Mouse (Mus musculus): Measurements from ENCODE around the gene Ankrd9. TPM values are rescaled to one million over a fixed set of nuclear protein-coding genes. Genes with fewer than 3 reads are reported as not detected.

Gene Ankrd9
- polyA plus RNA-seq, 1 experiment from 2014 or later: 13.5 TPM

- no peaks in the 10 kb centered on the region for H3K27me3 ChIP-seq (replicated peaks)
- H3K4me2 ChIP-seq: no peak overlapping the region
- WGBS: 88% methylated on average over 5 of the region's 5 CpGs
- H3K9me3 ChIP-seq: no peaks in the 10 kb centered on the region
- H3K4me3 ChIP-seq: no peak overlapping the region
- no peak overlapping the region for H3K9ac ChIP-seq
- no peak for ATAC-seq (ENCODE audit: extremely low read depth, insufficient number of reproducible peaks, low FRiP score, low TSS enrichment)
- H3K36me3 ChIP-seq: peaks cover 33% of the 10 kb centered on the region
- 0 out of 2 replicates have a peak, but pooled peaks cover 3% of the 10 kb centered on the region for H3K4me1 ChIP-seq
- H3K27ac ChIP-seq (replicated peaks): no peak overlapping the region
These were observed 39.5 kb downstream of the Ankrd9 start for GRCm38 (mm10) chr12:110939385-110939784.

GRCm38 (mm10) chr12:110937496-110937895, 41.3 kb downstream of the Ankrd9 start:
- no peak overlapping the region for H3K4me2 ChIP-seq
- WGBS: 85% methylated on average over 5 of the region's 5 CpGs
- no peak overlapping the region for H3K27ac ChIP-seq (replicated peaks)
- no peak overlapping the region for H3K4me3 ChIP-seq
- no peak overlapping the region for H3K9ac ChIP-seq
- no peak for ATAC-seq (ENCODE audit: extremely low read depth, insufficient number of reproducible peaks, low FRiP score, low TSS enrichment)
- H3K27me3 ChIP-seq (replicated peaks): no peaks in the 10 kb centered on the region
- H3K4me1 ChIP-seq: 0 out of 2 replicates have a peak, but pooled peaks cover 3% of the 10 kb centered on the region
- H3K9me3 ChIP-seq: no peaks in the 10 kb centered on the region
- peaks cover 45% of the 10 kb centered on the region for H3K36me3 ChIP-seq

DNA sequence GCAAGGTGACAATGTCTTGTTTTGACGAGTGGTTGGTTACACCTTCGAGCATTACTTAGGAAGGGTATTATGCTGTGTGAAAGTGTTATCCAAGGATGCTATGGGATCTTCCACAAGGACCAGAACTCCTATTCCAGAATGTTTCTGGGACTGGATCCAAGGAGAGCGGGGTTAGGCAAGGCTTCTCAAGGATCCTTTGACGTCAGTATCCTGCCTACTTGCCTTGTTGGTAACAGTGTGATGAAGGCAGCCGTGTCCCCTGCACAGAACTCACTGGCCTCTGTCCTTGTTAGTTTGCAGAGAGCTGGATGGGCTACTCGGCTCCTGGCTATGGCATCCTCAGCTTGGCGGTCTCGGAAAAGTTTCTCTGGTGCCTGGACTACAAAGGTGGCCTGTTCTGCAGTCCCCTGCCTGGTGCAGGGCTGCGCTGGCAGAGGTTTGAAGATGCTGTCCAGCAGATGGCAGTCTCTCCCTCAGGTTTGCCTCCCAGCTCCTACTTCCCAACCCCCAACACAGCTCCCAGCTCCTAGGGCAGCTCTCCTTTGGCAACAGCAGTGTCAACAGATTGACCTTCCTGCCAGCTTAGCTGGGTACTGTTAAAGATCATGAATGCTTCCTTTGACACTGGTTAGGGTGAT, 42.7 kb downstream of the Ankrd9 start:
- H3K27me3 ChIP-seq (replicated peaks): no peaks in the 10 kb centered on the region
- peak; percentile 65; the same call in 1 of the 2 replicates for ATAC-seq (ENCODE audit: extremely low read depth, insufficient number of reproducible peaks, low FRiP score, low TSS enrichment)
- H3K4me1 ChIP-seq: 0 out of 2 replicates have a peak, but pooled peaks cover 3% of the 10 kb centered on the region

DNA sequence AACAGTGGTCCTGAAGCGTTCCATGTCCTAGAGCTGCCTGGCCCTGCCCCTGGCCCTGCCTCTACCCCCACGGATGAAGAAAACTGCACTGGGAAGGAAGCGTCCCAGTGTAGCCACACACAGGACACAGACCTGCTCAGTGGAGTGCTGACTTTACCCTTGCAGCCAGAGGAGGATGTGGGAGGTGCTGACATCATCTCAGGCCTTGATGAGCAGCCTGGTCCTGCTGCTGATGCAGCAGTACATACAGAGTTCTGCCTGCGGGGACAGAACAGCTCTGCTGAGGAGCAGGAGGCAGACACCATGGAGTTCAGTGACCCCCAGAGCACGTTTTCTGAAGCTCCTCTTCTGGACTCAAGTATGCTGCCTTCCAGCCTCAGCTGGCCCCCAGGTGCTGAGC, 46.0 kb downstream of the Ankrd9 start:
- Histone ChIP-seq H3K4me3 (no peak overlapping the region), H3K4me1 (0 out of 2 replicates have a peak, but pooled peaks cover 5% of the 10 kb centered on the region), H3K4me2 (no peak overlapping the region), H3K27ac (replicated peaks) (no peak overlapping the region), H3K27me3 (replicated peaks) (no peaks in the 10 kb centered on the region), H3K9ac (no peak overlapping the region), H3K9me3 (no peaks in the 10 kb centered on the region), H3K36me3 (peaks cover 46% of the 10 kb centered on the region)
- no peak for ATAC-seq (ENCODE audit: extremely low read depth, insufficient number of reproducible peaks, low FRiP score, low TSS enrichment)
- WGBS: 59% methylated on average over 5 of the region's 5 CpGs

More for the DNA sequence above, 42.7 kb downstream of the Ankrd9 start:
- Histone ChIP-seq H3K27ac (replicated peaks) (no peak overlapping the region), H3K36me3 (peaks cover 51% of the 10 kb centered on the region), H3K9ac (no peak overlapping the region), H3K9me3 (no peaks in the 10 kb centered on the region), H3K4me3 (no peak overlapping the region), H3K4me2 (no peak overlapping the region)
- WGBS: 55% methylated on average over 9 of the region's 9 CpGs

Other genes starting within 250 kb of the Ankrd9 start
- gene Wdr20, start 241.1 kb downstream of the Ankrd9 start, polyA plus RNA-seq (2015; fragmentation: Nextera tagmentation; extraction: Ambion mirVana): 14.3 and 14.5 TPM in 2 replicates
- 2.7 and 3.5 TPM in 2 replicates for gene Mok, start 138.1 kb downstream of the Ankrd9 start, polyA plus RNA-seq (2015; fragmentation: Nextera tagmentation; extraction: Ambion mirVana)
- 4.1 and 4.3 TPM in 2 replicates for gene Zfp839, start 128.8 kb downstream of the Ankrd9 start, polyA plus RNA-seq (2015; fragmentation: Nextera tagmentation; extraction: Ambion mirVana)
- 59.8 and 66.2 TPM in 2 replicates for gene Cinp, start 89.9 kb downstream of the Ankrd9 start, polyA plus RNA-seq (2015; fragmentation: Nextera tagmentation; extraction: Ambion mirVana)
- 2.2 and 2.9 TPM in 2 replicates for gene Tecpr2, start 89.8 kb downstream of the Ankrd9 start, polyA plus RNA-seq (2015; fragmentation: Nextera tagmentation; extraction: Ambion mirVana)
- gene Rcor1, start 60.3 kb upstream of the Ankrd9 start, polyA plus RNA-seq (2015; fragmentation: Nextera tagmentation; extraction: Ambion mirVana): 5.4 and 6.7 TPM in 2 replicates
- gene Traf3, start 187.3 kb upstream of the Ankrd9 start, polyA plus RNA-seq (2015; fragmentation: Nextera tagmentation; extraction: Ambion mirVana): 6.0 TPM in 2 replicates
- not detected in 2 replicates for gene 4930595D18Rik, start 205.5 kb upstream of the Ankrd9 start, polyA plus RNA-seq (2015; fragmentation: Nextera tagmentation; extraction: Ambion mirVana)